30 mouse cellular contexts compared by ENCODE assay signal in genomic region chr16:17358787-17359186, GRCm38 (mm10). TPM values are rescaled to one million over a fixed set of nuclear protein-coding genes. Genes with fewer than 3 reads are reported as not detected.
DNase-seq lines count a peak whose midpoint lies in the region; ATAC-seq lines count a peak whose summit lies in the region.
"Had no signal": no experiment of that assay in that cellular context is flagged by ENCODE, and none has a peak within 500 bp of the region (broad histone marks: within the 10 kb centered on the region; RNA-seq: fewer than 3 reads in every experiment).

No protein-coding gene starts in this region.

- intact Hi-C loops in left cerebral cortex, postnatal 4 days (cut with DNase I): no loop called here

- H3K4me2 ChIP-seq in midbrain, embryonic 14.5 days (ENCODE audit: low read length): no peak overlapping the region
- H3K4me2 ChIP-seq: embryonic facial prominence, embryonic 13.5 days; embryonic facial prominence, embryonic 15.5 days; forebrain, embryonic 12.5 days had no signal

- WGBS in midbrain, embryonic 14.5 days: 96% methylated on average over 4 of the region's 4 CpGs

- no peak overlapping the region for H3K9ac ChIP-seq in midbrain, embryonic 14.5 days (replicated peaks; ENCODE audit: low read length)
- H3K9ac ChIP-seq: embryonic facial prominence, embryonic 13.5 days; embryonic facial prominence, embryonic 15.5 days; forebrain, embryonic 12.5 days had no signal

- ATAC-seq in frontal cortex, adult (ENCODE audit: low TSS enrichment): peak; percentile 77; the same call in 1 of the 2 replicates
- ATAC-seq in midbrain, embryonic 14.5 days (ENCODE audit: low FRiP score, low TSS enrichment): no peak
- ATAC-seq: activated CD4-positive, CD25-positive, alpha-beta regulatory T cell, adult 4 months; CD4-positive, CD25-positive, alpha-beta regulatory T cell, adult 4 months; forebrain, embryonic 14.5 days; Patski had no signal

- peaks cover 78% of the 10 kb centered on the region for H3K36me3 ChIP-seq in midbrain, embryonic 14.5 days (ENCODE audit: control insufficient read depth, insufficient read depth, low read length)

- H3K27ac ChIP-seq in midbrain, embryonic 14.5 days (replicated peaks; ENCODE audit: low read depth, low read length): no peak overlapping the region
- H3K27ac ChIP-seq: embryonic facial prominence, embryonic 13.5 days; embryonic facial prominence, embryonic 15.5 days; forebrain, embryonic 10.5 days; forebrain, embryonic 12.5 days had no signal

- H3K27me3 ChIP-seq in midbrain, embryonic 14.5 days (ENCODE audit: control insufficient read depth, insufficient read depth, low read length): no peaks in the 10 kb centered on the region
- H3K27me3 ChIP-seq: CH12.LX; embryonic facial prominence, embryonic 13.5 days; embryonic facial prominence, embryonic 15.5 days; forebrain, embryonic 12.5 days; Patski had no signal

- no peaks in the 10 kb centered on the region for H3K4me1 ChIP-seq in midbrain, embryonic 14.5 days (ENCODE audit: control insufficient read depth, insufficient read depth, low read length)
- H3K4me1 ChIP-seq: embryonic facial prominence, embryonic 13.5 days; embryonic facial prominence, embryonic 15.5 days; forebrain, embryonic 10.5 days; forebrain, embryonic 12.5 days had no signal

- no peaks in the 10 kb centered on the region for H3K9me3 ChIP-seq in midbrain, embryonic 14.5 days (ENCODE audit: control insufficient read depth, low read length)
- H3K9me3 ChIP-seq: embryonic facial prominence, embryonic 13.5 days; embryonic facial prominence, embryonic 15.5 days; forebrain, embryonic 10.5 days; forebrain, embryonic 12.5 days; G1E had no signal

- no peak for DNase-seq in frontal cortex, postnatal 10 days (ENCODE audit: low spot score in 2 of 2)
- peak; percentile 23 to 39 for DNase-seq in left cerebral cortex, adult 18-20 months (ENCODE audit: low spot score in 2 of 2)
- no peak for DNase-seq in left cerebral cortex, postnatal 4 days
- peak; percentile 25 to 26 for DNase-seq in right cerebral cortex, adult 2 months (ENCODE audit: low spot score in 2 of 2)
- no peak for DNase-seq in right cerebral cortex, postnatal 14 days
- DNase-seq in brain, adult 2 months (ENCODE audit: low read depth, low spot score): peak; percentile 58
- DNase-seq in midbrain, embryonic 14.5 days: no peak
- DNase-seq: adrenal gland, adult 8-10 months; adrenal gland, postnatal 14 days; adrenal gland, postnatal 36 days; B cell, adult 2 months; cerebellum, adult 11 months; cerebellum, adult 18-20 months; cerebellum, adult 8-10 months; cerebellum, adult 9-11 months; cerebellum, postnatal 14 days; cerebellum, postnatal 36 days; embryo, embryonic 11 days had no signal

- H3K4me3 ChIP-seq in midbrain, embryonic 14.5 days (replicated peaks; ENCODE audit: low read depth, low read length): no peak overlapping the region
- H3K4me3 ChIP-seq: embryonic facial prominence, embryonic 13.5 days; embryonic facial prominence, embryonic 15.5 days; erythroblast, embryonic 14.5 days; forebrain, embryonic 10.5 days; forebrain, embryonic 12.5 days had no signal

RNA-seq across cellular contexts. Expression of gene Serpind1, which starts 27.6 kb away (rescaled TPM):
- total RNA-seq in left cerebral cortex, adult 18-20 months (2021): 1 to 10 TPM; 3.1 TPM
- total RNA-seq in left cerebral cortex, postnatal 4 days (2021): 1 to 10 TPM; 2.7 to 2.8 TPM
- polyA plus RNA-seq in midbrain, embryonic 14.5 days (2014; fragmentation: Nextera tagmentation; extraction: Ambion mirVana): 0.38 and 1.5 TPM in 2 replicates
- polyA plus RNA-seq: erythroblast, embryonic 14.5 days; G1E had no signal

RNA-seq across cellular contexts. Expression of gene Snap29, which starts 47.0 kb away (rescaled TPM):
- total RNA-seq in left cerebral cortex, adult 18-20 months (2021): 10 to 100 TPM; 22.0 to 23.5 TPM
- total RNA-seq in left cerebral cortex, postnatal 4 days (2021): 10 to 100 TPM; 33.7 to 35.0 TPM
- 10.7 and 16.2 TPM in 2 replicates for polyA plus RNA-seq in midbrain, embryonic 14.5 days (2014; fragmentation: Nextera tagmentation; extraction: Ambion mirVana)

RNA-seq across cellular contexts. Expression of gene Pi4ka, which starts 47.3 kb away (rescaled TPM):
- 100 to 1,000 TPM; 350 to 352 TPM for total RNA-seq in left cerebral cortex, adult 18-20 months (2021)
- 100 to 1,000 TPM; 150 to 152 TPM for total RNA-seq in left cerebral cortex, postnatal 4 days (2021)
- 65.2 and 77.6 TPM in 2 replicates for polyA plus RNA-seq in midbrain, embryonic 14.5 days (2014; fragmentation: Nextera tagmentation; extraction: Ambion mirVana)

Comparison
In these comparisons a context has a peak if more than half of its experiments do, and no peak if none do; other contexts are left out.
1. DNase-seq: peak in left cerebral cortex, adult 18-20 months (2 of 2), right cerebral cortex, adult 2 months (2 of 2) and brain, adult 2 months (single experiment); none in frontal cortex, postnatal 10 days (0 of 2), left cerebral cortex, postnatal 4 days (single experiment), right cerebral cortex, postnatal 14 days (single experiment) and midbrain, embryonic 14.5 days (single experiment).